ENCODE assay signal across 15 mouse cellular contexts in the genomic region with DNA sequence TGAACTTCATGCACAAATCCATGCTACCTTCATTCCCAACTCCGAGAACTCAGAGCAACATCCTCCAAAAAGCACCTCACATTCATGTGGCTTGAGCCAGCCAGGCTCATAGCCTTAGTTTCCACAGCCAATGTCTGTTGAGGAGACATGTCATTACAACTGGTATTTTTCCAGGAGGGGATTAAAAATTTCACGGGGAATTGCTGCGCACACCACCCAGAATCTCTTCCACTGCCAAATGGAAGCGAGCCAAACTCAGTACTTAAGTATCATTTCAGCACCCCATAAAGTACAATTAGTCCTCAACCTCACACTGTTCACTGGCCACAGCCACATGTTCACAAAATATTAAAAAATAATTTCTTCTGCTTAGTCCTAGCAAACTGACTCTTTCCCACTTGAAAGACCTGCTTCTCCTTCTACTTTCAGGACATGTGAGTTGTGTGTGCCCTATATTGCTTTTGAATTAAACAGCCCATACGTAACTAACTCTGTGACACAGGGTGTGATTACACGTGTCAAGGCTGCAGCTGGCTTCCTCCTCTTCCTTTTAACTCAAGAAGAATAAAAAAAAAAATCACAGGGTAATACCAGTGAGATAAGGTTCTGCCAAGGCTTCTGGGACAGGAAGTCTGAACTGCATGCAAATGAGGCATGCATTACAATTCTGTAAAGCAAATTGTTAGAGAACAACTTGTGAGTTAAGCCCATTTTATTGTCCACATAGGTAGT.
A peak's percentile ranks its signal among the peaks of the same experiment; 100 is the strongest.
DNase-seq lines count a peak whose midpoint lies in the region; ATAC-seq and TF ChIP-seq lines count a peak whose summit lies in the region.
"Had no signal": no experiment of that assay in that cellular context is flagged by ENCODE, and none has a peak within 500 bp of the region (broad histone marks: within the 10 kb centered on the region; RNA-seq: fewer than 3 reads in every experiment).

No protein-coding gene starts in this region.

- H3K4me3 ChIP-seq in lung, embryonic 14.5 days (ENCODE audit: low read depth, low read length), result no peak overlapping the region
- H3K4me3 ChIP-seq: embryonic facial prominence, embryonic 12.5 days; gastrocnemius, adult 2 months; layer of hippocampus, adult 2 months had no signal

- TF ChIP-seq CTCF in lung, embryonic 14.5 days (IDR thresholded peaks at IDR 0.05; ENCODE audit: low read depth), result no peak

- H3K4me1 ChIP-seq in lung, embryonic 14.5 days (ENCODE audit: insufficient read depth), result 0 out of 2 replicates have a peak, but pooled peaks cover 3% of the 10 kb centered on the region
- H3K4me1 ChIP-seq: embryonic facial prominence, embryonic 12.5 days had no signal

- no peaks in the 10 kb centered on the region for H3K36me3 ChIP-seq in lung, embryonic 14.5 days (ENCODE audit: insufficient read depth)
- H3K36me3 ChIP-seq: embryonic facial prominence, embryonic 12.5 days had no signal

- no peaks in the 10 kb centered on the region for H3K9me3 ChIP-seq in lung, embryonic 14.5 days (ENCODE audit: low read depth, low read length)
- H3K9me3 ChIP-seq: embryonic facial prominence, embryonic 12.5 days had no signal

- H3K4me2 ChIP-seq in lung, embryonic 14.5 days, result no peak overlapping the region
- H3K4me2 ChIP-seq: embryonic facial prominence, embryonic 12.5 days had no signal

- H3K9ac ChIP-seq in lung, embryonic 14.5 days, result no peak overlapping the region
- H3K9ac ChIP-seq: embryonic facial prominence, embryonic 12.5 days had no signal

- no peaks in the 10 kb centered on the region for H3K27me3 ChIP-seq in lung, embryonic 14.5 days (ENCODE audit: insufficient read depth, low read length)
- H3K27me3 ChIP-seq: embryonic facial prominence, embryonic 12.5 days had no signal

- ATAC-seq in frontal cortex, adult (ENCODE audit: low TSS enrichment), result peak; percentile 38; the same call in 1 of the 2 replicates
- no peak for ATAC-seq in lung, embryonic 14.5 days (ENCODE audit: insufficient read depth)
- ATAC-seq in hematopoietic stem cell, adult 5-6 weeks (replicated peaks in 1 of 2; ENCODE audit: insufficient read depth in 1 of 2, low FRiP score in 2 of 2, low TSS enrichment in 1 of 2, low read depth in 1 of 2, poor library complexity in 2 of 2, severe bottlenecking in 2 of 2), result peak; percentile 17 to 53; a peak in 3 of 4 replicates

- DNase-seq in frontal cortex, adult 2 months (ENCODE audit: extremely low spot score in 1 of 2, low spot score in 1 of 2), result no peak
- DNase-seq in lung, embryonic 14.5 days, result peak; percentile 30
- DNase-seq in lung, postnatal 14 days, result no peak
- DNase-seq in brain, embryonic 18.5 days (ENCODE audit: low read depth, low spot score), result peak; percentile 24
- no peak for DNase-seq in spleen, postnatal 36 days (ENCODE audit: low spot score in 2 of 2)
- no peak for DNase-seq in adrenal gland, adult 2 months
- DNase-seq: adrenal gland, adult 8-10 months; cerebellum, adult 11 months; gastrocnemius, adult 2 months; kidney, adult 11 months; lung, adult 18-20 months had no signal

- H3K27ac ChIP-seq in lung, embryonic 14.5 days (ENCODE audit: low read depth), result no peak overlapping the region
- H3K27ac ChIP-seq: embryonic facial prominence, embryonic 12.5 days; gastrocnemius, adult 2 months; layer of hippocampus, adult 2 months had no signal

- WGBS in lung, embryonic 14.5 days, result 43% methylated on average over 6 of the region's 6 CpGs

Comparison
In these comparisons a context has a peak if more than half of its experiments do, and no peak if none do; other contexts are left out.
1. DNase-seq: peak in lung, embryonic 14.5 days (single experiment) and brain, embryonic 18.5 days (single experiment); none in frontal cortex, adult 2 months (0 of 2), lung, postnatal 14 days (single experiment), spleen, postnatal 36 days (0 of 2) and adrenal gland, adult 2 months (single experiment).